Mouse (Mus musculus) embryonic facial prominence, embryonic 10.5 days (tissue): ENCODE data around the gene Cd79b. TPM values are rescaled to one million over a fixed set of nuclear protein-coding genes. Genes with fewer than 3 reads are reported as not detected.
A peak's percentile ranks its signal among the peaks of the same experiment; 100 is the strongest.

ENCODE experiments used
- DNase-seq: peaks from one replicate; pipeline ENCODE4 v3.0.0-alpha.2; 2017; ENCODE audit warnings: low spot score
- H3K27ac ChIP-seq: fragments of 300-500 bp; sonication (generic); replicated peaks from 2 replicates; pipeline ENCODE4 v1.5.1; 2016; ENCODE audit warnings: mild to moderate bottlenecking
- H3K27me3 ChIP-seq: fragments of 300-500 bp; sonication (generic); replicated peaks from 2 replicates; pipeline ENCODE4 v1.6.1; 2016; ENCODE audit warnings: low read depth, mild to moderate bottlenecking; ENCODE audit not compliant: poor library complexity, severe bottlenecking
- H3K36me3 ChIP-seq: fragments of 300-500 bp; sonication (generic); replicated peaks from 2 replicates; pipeline ENCODE4 v1.6.1; 2016; ENCODE audit warnings: mild to moderate bottlenecking, moderate library complexity
- H3K4me1 ChIP-seq: fragments of 300-500 bp; sonication (generic); 2 replicates; pipeline ENCODE4 v1.6.1; 2016
- H3K4me3 ChIP-seq: fragments of 300-500 bp; sonication (generic); 2 replicates; pipeline ENCODE4 v1.5.1; 2016; ENCODE audit warnings: mild to moderate bottlenecking, moderate library complexity
- H3K9me3 ChIP-seq: fragments of 300-500 bp; sonication (generic); 2 replicates; pipeline ENCODE4 v1.6.1; 2016; ENCODE audit warnings: mild to moderate bottlenecking
- WGBS: fragments of 180-500 bp; shearing (Covaris S2); methylation state at CpG from one replicate; pipeline ENCODE4 v1.1.7; 2016; 5-methylcytosine and 5-hydroxymethylcytosine counted together
- polyA plus RNA-seq: library from polyadenylated mRNA; unstranded; fragments of >200 nt; fragmentation: Nextera tagmentation; extraction: Ambion mirVana; gene quantifications from 2 replicates; pipeline ENCODE4 v1.2.1, GENCODE M21; 2016

Cd79b gene
- polyA plus RNA-seq, 1 experiment from 2014 or later: 0.91 TPM

- Histone ChIP-seq H3K9me3 (no peaks in the 10 kb centered on the region), H3K27ac (no peak overlapping the region), H3K36me3 (no peaks in the 10 kb centered on the region), H3K4me1 (0 out of 2 replicates have a peak, but pooled peaks cover 3% of the 10 kb centered on the region), H3K4me3 (no peak overlapping the region), H3K27me3 (no peaks in the 10 kb centered on the region)
- WGBS: 79% methylated on average over 8 of the region's 8 CpGs
- no peak for DNase-seq
These were observed 30.4 kb downstream of the Cd79b start for GRCm38 (mm10) chr11:106284126-106284525.

GRCm38 (mm10) chr11:106283371-106283770 lies 31.2 kb downstream of the Cd79b start:
- DNase-seq: no peak
- no peaks in the 10 kb centered on the region for H3K9me3 ChIP-seq
- H3K36me3 ChIP-seq: no peaks in the 10 kb centered on the region
- H3K27me3 ChIP-seq: 0 out of 2 replicates have a peak, but pooled peaks cover under 1% of the 10 kb centered on the region
- H3K4me1 ChIP-seq: 0 out of 2 replicates have a peak, but pooled peaks cover 3% of the 10 kb centered on the region
- 81% methylated on average over 4 of the region's 4 CpGs for WGBS
- no peak overlapping the region for H3K4me3 ChIP-seq
- H3K27ac ChIP-seq: no peak overlapping the region

GRCm38 (mm10) chr11:106282452-106282851 lies 32.1 kb downstream of the Cd79b start:
- Histone ChIP-seq H3K36me3 (no peaks in the 10 kb centered on the region), H3K27ac (no peak overlapping the region), H3K4me3 (no peak overlapping the region), H3K27me3 (0 out of 2 replicates have a peak, but pooled peaks cover 7% of the 10 kb centered on the region), H3K4me1 (0 out of 2 replicates have a peak, but pooled peaks cover 3% of the 10 kb centered on the region), H3K9me3 (no peaks in the 10 kb centered on the region)
- DNase-seq: no peak
- 85% methylated on average over 6 of the region's 6 CpGs for WGBS

GRCm38 (mm10) chr11:106276454-106276853 lies 38.1 kb downstream of the Cd79b start, which contains the start of gene Tcam1:
Gene Tcam1 (plus strand): TSS chr11:106276672.
- Histone ChIP-seq H3K36me3 (no peaks in the 10 kb centered on the region), H3K4me1 (peaks cover 38% of the 10 kb centered on the region), H3K9me3 (no peaks in the 10 kb centered on the region), H3K27me3 (0 out of 2 replicates have a peak, but pooled peaks cover 11% of the 10 kb centered on the region), H3K27ac (peak within 1 kb of the TSS; percentile 31; the same call in 1 of the 2 replicates), H3K4me3 (peak within 1 kb of the TSS; percentile 32)
- 11% methylated on average over 25 of the region's 25 CpGs for WGBS
- DNase-seq: peak; percentile 93

GRCm38 (mm10) chr11:106274971-106275411 lies 39.6 kb downstream of the Cd79b start:
- Histone ChIP-seq H3K27me3 (0 out of 2 replicates have a peak, but pooled peaks cover 11% of the 10 kb centered on the region), H3K4me1 (peaks cover 52% of the 10 kb centered on the region), H3K4me3 (no peak overlapping the region), H3K36me3 (peaks cover 7% of the 10 kb centered on the region), H3K27ac (peak overlapping the region; percentile 31), H3K9me3 (no peaks in the 10 kb centered on the region)
- no peak for DNase-seq
- WGBS: 88% methylated on average over 7 of the region's 7 CpGs

- Histone ChIP-seq H3K27ac (no peak overlapping the region), H3K9me3 (no peaks in the 10 kb centered on the region), H3K4me3 (no peak overlapping the region), H3K36me3 (peaks cover 7% of the 10 kb centered on the region), H3K27me3 (0 out of 2 replicates have a peak, but pooled peaks cover 11% of the 10 kb centered on the region), H3K4me1 (peaks cover 55% of the 10 kb centered on the region)
- 84% methylated on average over 1 of the region's 1 CpGs for WGBS
- DNase-seq: no peak
These were observed 40.2 kb downstream of the Cd79b start for GRCm38 (mm10) chr11:106274374-106274773.

- H3K36me3 ChIP-seq: peaks cover 8% of the 10 kb centered on the region
- no peaks in the 10 kb centered on the region for H3K9me3 ChIP-seq
- 0 out of 2 replicates have a peak, but pooled peaks cover 11% of the 10 kb centered on the region for H3K27me3 ChIP-seq
- H3K4me3 ChIP-seq: peak overlapping the region; percentile 99
- peak overlapping the region; percentile 98; the same call in 1 of the 2 replicates for H3K27ac ChIP-seq
- DNase-seq: no peak
- H3K4me1 ChIP-seq: peaks cover 60% of the 10 kb centered on the region
- WGBS: 92% methylated on average over 6 of the region's 6 CpGs
These were observed 40.8 kb downstream of the Cd79b start for GRCm38 (mm10) chr11:106273811-106274210.

- Histone ChIP-seq H3K27me3 (0 out of 2 replicates have a peak, but pooled peaks cover 9% of the 10 kb centered on the region), H3K36me3 (peaks cover 14% of the 10 kb centered on the region), H3K9me3 (no peaks in the 10 kb centered on the region), H3K27ac (peak overlapping the region; percentile 98), H3K4me3 (peak overlapping the region; percentile 99), H3K4me1 (peaks cover 65% of the 10 kb centered on the region)
- DNase-seq: no peak
- 18% methylated on average over 16 of the region's 16 CpGs for WGBS
These were observed 41.3 kb downstream of the Cd79b start for GRCm38 (mm10) chr11:106273311-106273684.

GRCm38 (mm10) chr11:106272644-106273310 lies 41.8 kb downstream of the Cd79b start, which contains the start of gene Smarcd2:
Gene Smarcd2 (minus strand): TSS chr11:106272972.
- Histone ChIP-seq H3K4me1 (peaks cover 70% of the 10 kb centered on the region), H3K27me3 (0 out of 2 replicates have a peak, but pooled peaks cover 4% of the 10 kb centered on the region), H3K36me3 (peaks cover 18% of the 10 kb centered on the region), H3K4me3 (peak within 1 kb of the TSS; percentile 99), H3K9me3 (no peaks in the 10 kb centered on the region), H3K27ac (peak within 1 kb of the TSS; percentile 98)
- WGBS: under 1% methylated on average over 72 of the region's 72 CpGs
- peak; percentile 100 for DNase-seq

GRCm38 (mm10) chr11:106271794-106272643 lies 42.5 kb downstream of the Cd79b start:
- H3K9me3 ChIP-seq: no peaks in the 10 kb centered on the region
- H3K4me3 ChIP-seq: peak overlapping the region; percentile 99
- peaks cover 25% of the 10 kb centered on the region for H3K36me3 ChIP-seq
- H3K27me3 ChIP-seq: no peaks in the 10 kb centered on the region
- 2% methylated on average over 41 of the region's 41 CpGs for WGBS
- peak overlapping the region; percentile 98 for H3K27ac ChIP-seq
- DNase-seq: no peak
- H3K4me1 ChIP-seq: peaks cover 77% of the 10 kb centered on the region

GRCm38 (mm10) chr11:106271131-106271793 lies 43.3 kb downstream of the Cd79b start:
- DNase-seq: peak; percentile 40
- peak overlapping the region; percentile 99 for H3K4me3 ChIP-seq
- peak overlapping the region; percentile 98 for H3K27ac ChIP-seq
- WGBS: 44% methylated on average over 5 of the region's 5 CpGs
- H3K27me3 ChIP-seq: no peaks in the 10 kb centered on the region
- H3K4me1 ChIP-seq: peaks cover 72% of the 10 kb centered on the region
- no peaks in the 10 kb centered on the region for H3K9me3 ChIP-seq
- H3K36me3 ChIP-seq: peaks cover 33% of the 10 kb centered on the region

- H3K9me3 ChIP-seq: no peaks in the 10 kb centered on the region
- WGBS: 53% methylated on average over 3 of the region's 3 CpGs
- no peaks in the 10 kb centered on the region for H3K27me3 ChIP-seq
- H3K4me3 ChIP-seq: peak overlapping the region; percentile 33
- peak overlapping the region; percentile 77 for H3K27ac ChIP-seq
- peaks cover 55% of the 10 kb centered on the region for H3K36me3 ChIP-seq
- DNase-seq: no peak
- H3K4me1 ChIP-seq: peaks cover 55% of the 10 kb centered on the region
These were observed 45.5 kb downstream of the Cd79b start for GRCm38 (mm10) chr11:106269060-106269431.
